Mouse (Mus musculus): ENCODE data around the gene Gm11060.

- TF ChIP-seq ZNF384 (IDR thresholded peaks at IDR 0.05; ENCODE audit: low read depth, low read length) (no peak), ZC3H11A (IDR thresholded peaks at IDR 0.05; ENCODE audit: borderline replicate concordance, low read depth, low read length) (no peak)
These were observed 7.6 kb downstream of the Gm11060 start for GRCm38 (mm10) chr2:105099410-105099809.

Measured in ES-E14 (cell line).